Mouse (Mus musculus): ENCODE data around the gene Dnaja3.

Dnaja3 gene

DNA sequence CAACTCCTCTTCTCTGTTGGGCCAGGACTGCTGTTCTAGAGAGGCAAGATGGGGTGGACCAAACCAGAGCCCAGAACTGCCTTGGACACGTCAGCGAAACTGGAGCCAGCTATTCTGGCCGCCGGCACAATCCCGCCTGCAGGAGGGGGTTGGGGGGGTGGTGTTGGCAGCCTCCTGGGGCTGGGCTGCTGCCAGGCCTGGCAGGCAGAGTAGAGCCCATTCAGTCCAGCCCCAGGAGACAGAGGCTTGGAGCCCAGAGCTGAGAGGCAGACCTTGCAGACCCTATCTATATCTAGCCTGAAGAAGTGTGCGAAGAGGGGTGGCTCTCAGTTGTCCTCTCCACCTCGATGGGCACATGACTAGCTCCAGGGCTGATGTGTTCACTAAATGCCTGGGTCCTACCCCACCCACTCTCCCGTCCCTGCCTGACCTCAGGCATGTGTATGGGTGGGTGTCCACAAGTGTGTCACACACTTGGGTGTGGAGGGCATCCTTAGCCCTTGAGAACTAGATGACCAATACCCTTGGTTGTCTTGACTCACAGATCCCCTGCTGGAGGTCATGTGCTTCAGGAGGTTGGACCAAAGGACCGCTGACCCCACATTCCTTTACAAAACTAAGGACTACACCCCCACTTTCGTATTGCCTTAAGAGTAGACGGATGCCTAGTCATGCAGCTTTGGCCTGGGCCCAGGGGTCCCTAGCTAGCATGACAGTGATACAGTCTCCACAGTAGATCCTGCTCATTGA lies 4.1 kb downstream of the Dnaja3 start:
- DNase-seq = no peak

- no peak for DNase-seq
Measured at GRCm38 (mm10) chr16:4645867-4646266, 6.1 kb downstream of the Dnaja3 start.

DNA sequence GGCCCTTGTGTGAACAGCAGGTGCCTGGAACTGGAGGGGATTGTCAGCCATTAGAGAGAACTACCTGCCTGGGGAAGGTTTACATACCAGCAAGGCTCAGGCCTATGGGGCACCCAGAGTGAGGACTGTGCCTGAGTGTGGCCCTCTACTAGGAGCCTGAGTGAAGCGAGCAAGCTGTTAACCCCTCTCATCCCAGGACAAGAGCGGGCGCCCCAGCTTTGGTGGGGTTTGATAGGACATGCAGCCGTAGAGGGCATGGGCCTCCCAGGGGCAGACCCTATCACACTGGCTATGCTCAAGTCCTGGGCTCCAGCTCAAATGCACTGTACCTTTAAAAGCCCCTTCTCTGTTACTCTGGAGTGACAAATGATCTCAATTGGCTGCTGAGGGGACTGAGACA lies 7.0 kb downstream of the Dnaja3 start:
- no peak for DNase-seq

DNA sequence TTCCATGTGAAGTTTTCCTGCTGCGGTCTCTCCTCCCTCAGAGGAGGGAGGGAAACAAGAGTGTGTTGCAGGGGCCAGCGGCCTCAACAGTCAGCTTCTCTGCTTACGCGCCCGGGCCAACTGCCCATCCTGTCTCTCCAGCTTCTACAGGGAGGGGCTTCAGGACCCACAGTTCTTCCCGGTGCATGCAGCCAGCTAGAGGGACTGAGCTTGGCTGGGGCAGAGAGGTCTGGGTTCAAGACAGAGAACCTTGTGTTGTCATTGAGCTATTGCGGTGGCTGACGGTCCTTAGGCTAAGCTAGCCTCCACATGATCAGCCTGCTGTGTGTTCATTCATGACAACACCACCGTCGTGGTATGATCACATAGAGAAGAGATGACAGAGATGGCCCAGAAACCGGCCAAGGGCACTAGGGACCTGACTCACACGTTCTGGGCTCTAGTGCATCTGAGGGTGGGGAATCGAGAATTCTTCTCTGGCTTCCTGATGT lies 7.9 kb downstream of the Dnaja3 start:
- no peak for DNase-seq

DNA sequence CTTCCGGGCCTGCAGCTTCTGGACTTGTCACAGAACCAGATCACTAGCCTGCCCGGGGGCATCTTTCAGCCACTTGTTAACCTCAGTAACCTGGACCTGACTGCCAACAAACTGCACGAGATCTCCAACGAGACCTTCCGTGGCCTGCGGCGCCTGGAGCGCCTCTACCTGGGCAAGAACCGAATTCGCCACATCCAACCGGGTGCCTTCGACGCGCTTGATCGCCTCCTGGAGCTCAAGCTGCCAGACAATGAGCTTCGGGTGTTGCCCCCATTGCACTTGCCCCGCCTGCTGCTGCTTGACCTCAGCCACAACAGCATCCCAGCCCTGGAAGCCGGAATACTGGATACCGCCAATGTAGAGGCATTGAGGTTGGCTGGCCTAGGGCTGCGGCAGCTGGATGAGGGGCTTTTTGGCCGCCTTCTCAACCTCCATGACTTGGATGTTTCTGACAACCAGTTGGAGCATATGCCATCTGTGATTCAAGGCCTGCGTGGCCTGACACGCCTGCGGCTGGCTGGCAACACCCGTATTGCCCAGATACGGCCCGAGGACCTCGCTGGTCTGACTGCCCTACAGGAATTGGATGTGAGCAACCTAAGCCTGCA lies 8.7 kb downstream of the Dnaja3 start:
- no peak for DNase-seq

DNA sequence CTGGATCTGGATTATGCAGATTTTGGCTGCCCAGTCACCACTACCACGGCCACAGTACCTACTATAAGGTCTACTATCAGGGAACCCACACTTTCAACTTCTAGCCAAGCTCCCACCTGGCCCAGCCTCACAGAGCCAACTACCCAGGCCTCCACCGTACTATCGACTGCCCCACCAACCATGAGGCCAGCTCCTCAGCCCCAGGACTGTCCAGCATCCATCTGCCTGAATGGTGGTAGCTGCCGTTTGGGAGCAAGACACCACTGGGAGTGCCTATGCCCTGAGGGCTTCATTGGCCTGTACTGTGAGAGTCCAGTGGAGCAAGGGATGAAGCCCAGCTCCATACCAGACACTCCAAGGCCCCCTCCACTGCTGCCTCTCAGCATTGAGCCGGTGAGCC lies 9.4 kb downstream of the Dnaja3 start:
- DNase-seq = no peak

- DNase-seq = no peak
Measured at GRCm38 (mm10) chr16:4649692-4650091, 9.9 kb downstream of the Dnaja3 start.

DNA sequence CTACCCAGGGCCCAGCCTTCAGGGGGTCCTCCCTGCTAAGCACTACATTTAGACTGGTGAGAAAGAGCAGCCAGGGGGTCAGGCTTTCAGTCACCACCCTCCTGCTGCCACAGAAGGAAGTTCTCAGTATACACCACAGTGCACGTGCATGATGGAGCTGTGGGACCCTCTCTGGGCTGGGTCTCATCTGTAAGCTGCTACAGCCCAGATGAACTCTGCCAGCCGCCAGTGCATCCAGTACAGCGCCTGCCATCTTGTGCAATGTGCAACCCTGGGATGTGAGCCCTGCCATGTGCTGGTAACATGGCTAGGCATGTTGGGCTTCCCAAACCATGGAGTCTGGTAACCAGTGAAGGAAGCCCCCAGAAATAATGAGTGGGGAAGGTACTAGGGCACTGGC lies 10.4 kb downstream of the Dnaja3 start:
- DNase-seq = no peak

DNA sequence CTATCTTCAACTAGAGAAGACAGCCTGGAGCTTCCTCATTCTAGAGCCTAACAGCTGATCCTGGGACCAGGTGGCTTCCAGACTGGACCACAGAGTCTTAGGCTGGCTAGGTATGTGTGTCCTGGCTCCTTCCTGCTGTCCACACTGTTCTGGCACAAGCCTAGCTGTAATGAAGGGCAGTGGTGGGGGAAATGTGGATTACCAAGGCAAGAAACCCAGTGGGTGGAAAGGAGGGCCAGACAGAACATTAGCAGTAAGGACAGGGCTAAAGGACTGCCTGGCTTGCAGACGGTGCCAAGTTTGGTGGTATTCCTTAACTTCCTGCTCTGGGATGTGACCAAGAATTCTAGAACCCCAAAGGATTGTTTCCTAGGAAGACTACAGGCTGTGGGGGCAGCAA lies 11.3 kb downstream of the Dnaja3 start:
- DNase-seq = no peak

GRCm38 (mm10) chr16:4651624-4652023 lies 11.8 kb downstream of the Dnaja3 start:
- DNase-seq = no peak

DNA sequence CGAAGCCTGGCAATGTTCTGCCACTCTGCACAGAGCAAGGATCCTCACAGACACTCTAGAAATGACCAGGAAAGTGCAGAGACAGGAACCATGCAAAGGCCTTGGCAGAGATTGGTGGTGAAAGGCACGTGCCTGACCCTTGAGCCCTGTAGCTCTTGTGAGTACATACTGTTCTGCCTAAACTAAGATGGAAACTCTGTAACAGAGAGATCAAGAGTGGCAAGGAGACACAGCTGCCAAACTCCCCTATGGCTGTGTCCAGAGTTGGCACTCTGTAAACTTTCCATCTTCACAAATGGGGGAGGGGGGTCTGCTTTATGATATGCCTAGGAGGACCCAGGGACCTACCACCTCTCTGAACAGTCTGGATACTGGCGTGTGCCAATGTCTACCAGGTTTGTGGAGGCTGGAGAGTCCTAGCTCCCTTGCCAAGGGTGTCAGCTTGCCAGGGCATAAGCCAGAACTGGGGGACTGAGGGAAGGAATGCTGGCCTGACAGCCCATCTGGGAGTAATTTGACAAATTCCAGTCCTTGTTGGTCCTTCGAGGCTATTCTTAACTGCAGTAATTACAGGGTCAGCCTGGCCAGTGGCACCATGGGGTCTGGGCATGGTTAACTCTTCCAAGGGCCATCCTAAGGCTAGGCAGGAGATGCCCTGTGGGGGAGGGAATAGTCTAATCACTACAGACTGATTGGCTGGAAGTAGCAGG lies 13.1 kb downstream of the Dnaja3 start:
- DNase-seq = no peak

GRCm38 (mm10) chr16:4654706-4655105 lies 14.9 kb downstream of the Dnaja3 start:
- DNase-seq = no peak

- DNase-seq = peak; percentile 38
Measured at GRCm38 (mm10) chr16:4655251-4655734, 15.5 kb downstream of the Dnaja3 start.

DNA sequence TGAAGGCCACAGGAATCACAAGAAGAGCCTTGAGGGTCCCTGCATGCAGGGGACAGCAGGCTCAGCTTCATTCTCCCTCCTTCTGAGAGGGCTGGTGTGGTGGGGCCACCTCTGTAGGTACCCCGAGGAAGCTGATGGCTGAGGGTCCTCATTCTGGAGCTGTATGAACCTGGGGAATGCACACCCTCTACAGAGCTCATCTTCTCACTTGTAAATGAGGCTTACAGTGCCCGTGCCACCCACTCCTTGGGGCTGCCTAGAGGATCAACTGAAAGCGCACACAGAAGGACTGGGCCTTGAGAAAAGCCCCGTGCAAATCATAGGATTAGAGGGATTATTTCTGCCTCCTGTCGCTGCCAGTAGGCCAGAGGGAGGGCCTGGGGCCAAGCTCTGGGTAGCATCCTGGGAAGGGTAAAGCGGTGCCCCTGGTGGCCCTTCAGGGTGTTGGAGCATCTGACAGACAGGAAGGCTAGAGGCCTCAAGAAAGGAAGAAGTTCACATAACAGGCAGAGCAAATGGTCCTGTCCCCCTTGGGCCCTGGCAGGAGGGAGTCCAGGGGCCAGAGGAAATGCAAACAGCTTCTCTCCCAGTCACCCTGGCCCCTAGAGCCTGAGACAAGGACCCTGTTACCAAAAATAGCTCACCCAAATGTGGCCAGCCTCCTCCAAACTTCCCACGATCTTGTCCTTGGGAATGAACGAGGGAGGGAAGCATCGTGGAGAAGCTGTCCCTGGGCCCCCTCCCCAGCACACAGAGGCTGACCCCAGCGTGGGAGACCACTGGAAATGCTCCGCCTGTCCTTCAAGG lies 16.2 kb downstream of the Dnaja3 start:
- no peak for DNase-seq

- no peak for DNase-seq
Measured at GRCm38 (mm10) chr16:4656571-4657081, 16.8 kb downstream of the Dnaja3 start.

GRCm38 (mm10) chr16:4658781-4659245 lies 19.0 kb downstream of the Dnaja3 start:
- peak; percentile 51 for DNase-seq

DNA sequence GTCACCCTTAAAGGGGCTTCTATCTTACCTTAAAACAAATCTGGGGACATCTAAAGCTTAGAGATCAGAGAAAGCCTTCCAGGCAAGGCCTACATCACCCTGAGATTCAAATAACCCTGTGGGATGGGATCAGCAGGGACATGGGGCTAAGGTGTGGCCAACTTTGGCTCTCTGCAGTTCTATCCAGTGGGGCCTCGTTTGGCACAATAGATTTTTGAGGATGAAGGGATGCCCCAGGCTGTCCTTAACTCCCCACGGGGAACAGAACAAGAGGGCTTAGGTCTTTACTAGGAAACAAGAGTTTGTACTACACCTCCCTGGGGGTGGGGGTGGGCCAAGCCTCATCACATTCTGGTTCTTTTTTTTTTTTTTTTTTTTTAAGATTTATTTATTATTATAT lies 19.5 kb downstream of the Dnaja3 start:
- no peak for DNase-seq

- DNase-seq = no peak
Measured at GRCm38 (mm10) chr16:4661605-4662004, 21.8 kb downstream of the Dnaja3 start.

GRCm38 (mm10) chr16:4663806-4664205 lies 24.0 kb downstream of the Dnaja3 start:
- no peak for DNase-seq

DNA sequence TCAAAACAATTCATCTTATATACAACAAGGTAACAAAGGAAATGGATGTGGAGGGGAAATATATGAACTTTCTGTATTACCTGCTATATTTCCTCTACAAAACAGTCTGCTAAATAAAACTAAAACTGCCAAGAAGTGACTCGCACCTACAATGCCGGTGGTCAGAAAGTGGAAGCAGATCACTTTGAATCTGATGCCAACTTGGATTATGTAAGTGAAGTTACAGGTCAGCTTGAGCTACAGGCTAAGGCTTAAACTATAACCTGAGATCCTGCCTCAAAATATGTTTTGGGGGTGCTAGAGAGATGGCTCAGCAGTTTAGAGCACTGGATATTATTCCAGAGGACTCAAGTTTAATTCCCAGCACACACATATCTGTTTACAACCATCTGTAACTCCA lies 25.9 kb downstream of the Dnaja3 start:
- no peak for DNase-seq

DNA sequence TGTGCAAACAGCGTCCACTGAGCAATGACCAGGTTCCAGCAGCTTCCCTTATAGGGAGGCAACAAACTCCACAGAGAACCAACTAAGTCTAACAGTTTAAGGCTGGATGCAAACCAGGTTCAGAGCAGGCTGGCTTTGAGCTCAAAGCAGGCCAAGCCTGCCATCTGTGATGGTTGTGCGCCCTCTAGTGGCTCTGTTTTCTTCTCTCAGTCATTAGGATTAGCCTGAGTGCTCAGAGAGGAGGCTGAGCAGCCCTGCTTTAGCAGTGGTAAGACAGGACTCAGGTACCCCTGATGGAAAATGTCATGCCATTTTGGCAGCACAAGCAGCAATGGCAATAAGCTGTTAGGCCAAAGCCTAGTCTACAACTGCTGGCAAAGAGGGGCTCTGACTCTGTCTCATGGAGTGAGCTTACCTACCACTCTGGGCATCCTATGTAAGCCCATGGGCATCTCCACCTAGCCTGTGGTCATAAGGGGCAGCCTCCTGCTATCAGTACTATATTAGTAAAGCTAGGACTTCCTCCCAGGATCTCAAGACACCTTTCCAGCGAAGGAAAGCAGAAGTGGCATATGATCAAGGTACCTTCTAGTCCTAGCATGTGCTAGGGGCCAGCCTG lies 27.5 kb downstream of the Dnaja3 start:
- DNase-seq = peak; percentile 85

- no peak for DNase-seq
Measured at GRCm38 (mm10) chr16:4670317-4670716, 30.5 kb downstream of the Dnaja3 start.
